Mouse (Mus musculus): ENCODE data around the gene Orm3. TPM values are rescaled to one million over a fixed set of nuclear protein-coding genes. Genes with fewer than 3 reads are reported as not detected.

The Orm3 gene
- polyA plus RNA-seq, 1 experiment from 2014 or later, result not detected

GRCm38 (mm10) chr4:63399691-63400270 is 43.8 kb downstream of the Orm3 start:
- peaks cover 67% of the 10 kb centered on the region for H3K4me1 ChIP-seq

DNA sequence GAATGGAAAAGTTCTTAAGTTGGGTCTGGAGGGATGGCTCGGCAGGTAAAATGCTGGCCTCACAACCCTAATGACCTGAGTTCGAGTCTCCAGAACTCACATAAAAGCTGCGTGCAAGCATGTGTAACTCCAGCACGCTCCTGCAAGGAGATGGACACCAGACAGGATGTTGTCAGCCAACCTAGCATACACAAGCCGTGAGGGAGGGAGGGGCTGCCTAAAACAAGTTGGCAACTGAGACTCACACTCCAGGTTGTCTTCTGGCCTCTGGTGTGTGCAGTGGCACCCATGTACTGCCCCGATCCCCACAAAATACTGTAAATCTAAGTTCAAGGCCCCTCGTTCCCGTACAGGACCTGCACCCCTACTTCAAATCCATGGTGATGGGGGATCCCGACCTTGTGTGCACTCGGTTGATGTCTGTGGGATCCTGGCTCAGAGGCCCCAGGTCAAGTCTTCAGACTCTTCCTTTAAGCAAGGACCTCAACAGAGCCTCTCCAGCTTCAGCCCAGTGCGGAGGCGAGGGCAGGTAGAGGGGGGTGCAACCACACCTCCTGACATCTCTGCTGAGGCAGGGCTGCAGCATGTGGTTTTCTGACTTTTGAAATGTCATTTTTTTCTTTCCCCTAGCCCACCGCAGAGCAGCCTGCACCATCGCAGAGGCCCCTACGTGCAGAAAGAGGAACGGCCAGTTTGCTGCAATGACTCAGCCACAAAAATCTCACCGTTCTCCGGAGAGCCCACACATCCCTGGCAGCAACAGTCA is 44.8 kb downstream of the Orm3 start:
- no peak for DNase-seq (ENCODE audit: low spot score)
- Histone ChIP-seq H3K36me3 (peaks cover 22% of the 10 kb centered on the region), H3K4me3 (no peak overlapping the region), H3K9me3 (replicated peaks) (no peaks in the 10 kb centered on the region), H3K27ac (peak overlapping the region; percentile 95), H3K27me3 (ENCODE audit: low read depth, poor library complexity, severe bottlenecking) (no peaks in the 10 kb centered on the region), H3K4me1 (peaks cover 76% of the 10 kb centered on the region)
- WGBS, result 91% methylated on average over 18 of the region's 18 CpGs

More at GRCm38 (mm10) chr4:63399691-63400270, 43.8 kb downstream of the Orm3 start:
- WGBS, result 62% methylated on average over 8 of the region's 8 CpGs
- no peak overlapping the region for H3K4me3 ChIP-seq
- no peaks in the 10 kb centered on the region for H3K9me3 ChIP-seq (replicated peaks)
- peak overlapping the region; percentile 66 for H3K27ac ChIP-seq
- peaks cover 32% of the 10 kb centered on the region for H3K36me3 ChIP-seq
- H3K27me3 ChIP-seq (ENCODE audit: low read depth, poor library complexity, severe bottlenecking), result no peaks in the 10 kb centered on the region
- no peak for DNase-seq (ENCODE audit: low spot score)

- H3K4me1 ChIP-seq, result peaks cover 80% of the 10 kb centered on the region
- H3K9me3 ChIP-seq (replicated peaks), result no peaks in the 10 kb centered on the region
- H3K27me3 ChIP-seq (ENCODE audit: low read depth, poor library complexity, severe bottlenecking), result no peaks in the 10 kb centered on the region
- peak overlapping the region; percentile 95; the same call in 1 of the 2 replicates for H3K27ac ChIP-seq
- WGBS, result 87% methylated on average over 6 of the region's 6 CpGs
- DNase-seq (ENCODE audit: low spot score), result no peak
- H3K36me3 ChIP-seq, result peaks cover 14% of the 10 kb centered on the region
- 0 out of 2 replicates have a peak overlapping the region, but pooled peaks have one; percentile 51 for H3K4me3 ChIP-seq
These were observed 45.7 kb downstream of the Orm3 start for GRCm38 (mm10) chr4:63401620-63402019.

DNA sequence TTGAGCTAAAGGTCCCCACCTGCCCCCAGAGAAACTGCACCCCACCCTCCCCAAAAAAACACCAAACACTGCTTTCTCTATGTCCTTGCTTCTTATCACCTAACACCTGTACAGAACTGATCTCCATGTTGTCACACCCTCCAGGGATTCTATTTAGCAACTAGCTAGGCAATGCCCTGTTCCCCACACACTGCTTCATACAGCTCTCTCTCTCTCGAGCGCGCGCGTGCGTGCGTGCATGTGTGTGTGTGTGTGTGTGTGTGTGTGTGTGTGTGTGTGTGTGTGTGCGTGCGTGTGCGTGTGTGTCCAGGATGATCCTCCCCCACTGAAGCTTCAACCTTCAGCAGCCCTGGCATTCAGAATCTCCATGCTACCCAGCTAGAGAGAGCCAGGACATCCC is 46.1 kb downstream of the Orm3 start:
- Histone ChIP-seq H3K4me3 (peak overlapping the region; percentile 51; the same call in 1 of the 2 replicates), H3K27ac (peak overlapping the region; percentile 95), H3K9me3 (replicated peaks) (no peaks in the 10 kb centered on the region), H3K4me1 (peaks cover 80% of the 10 kb centered on the region), H3K36me3 (peaks cover 10% of the 10 kb centered on the region), H3K27me3 (ENCODE audit: low read depth, poor library complexity, severe bottlenecking) (no peaks in the 10 kb centered on the region)
- 95% methylated on average over 10 of the region's 10 CpGs for WGBS
- no peak for DNase-seq (ENCODE audit: low spot score)

DNA sequence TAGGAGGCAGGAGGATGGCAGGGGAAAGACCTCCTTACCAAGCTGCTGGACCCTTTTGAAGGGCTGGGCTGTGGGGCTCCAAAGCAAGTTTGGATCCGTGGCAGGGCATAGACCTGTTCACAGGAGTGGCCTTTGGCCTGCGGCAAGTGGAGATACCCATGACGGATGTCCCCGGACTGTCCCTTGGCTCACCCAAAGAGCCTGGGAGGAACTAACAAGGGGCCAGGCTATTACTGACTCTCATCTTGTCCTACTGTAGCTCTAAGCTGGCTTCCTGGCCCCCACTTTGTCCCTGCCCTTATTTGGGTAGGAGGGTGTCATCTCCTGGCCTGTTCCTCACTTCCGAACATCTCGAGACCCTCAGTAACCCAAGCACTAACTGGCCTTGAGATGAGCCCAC is 46.6 kb downstream of the Orm3 start:
- Histone ChIP-seq H3K9me3 (replicated peaks) (no peaks in the 10 kb centered on the region), H3K4me3 (peak overlapping the region; percentile 51), H3K4me1 (peaks cover 80% of the 10 kb centered on the region), H3K27ac (peak overlapping the region; percentile 95), H3K27me3 (ENCODE audit: low read depth, poor library complexity, severe bottlenecking) (no peaks in the 10 kb centered on the region), H3K36me3 (peaks cover 5% of the 10 kb centered on the region)
- no peak for DNase-seq (ENCODE audit: low spot score)
- WGBS, result 66% methylated on average over 6 of the region's 6 CpGs

GRCm38 (mm10) chr4:63403040-63403959 is 47.3 kb downstream of the Orm3 start, which contains the start of gene Akna:
Gene Akna, minus strand, starts transcription at chr4:63403354.
- DNase-seq (ENCODE audit: low spot score), result peak; percentile 82
- Histone ChIP-seq H3K27me3 (ENCODE audit: low read depth, poor library complexity, severe bottlenecking) (no peaks in the 10 kb centered on the region), H3K9me3 (replicated peaks) (no peaks in the 10 kb centered on the region), H3K27ac (peak within 1 kb of the TSS; percentile 95), H3K4me1 (peaks cover 77% of the 10 kb centered on the region), H3K36me3 (no peaks in the 10 kb centered on the region), H3K4me3 (peak within 1 kb of the TSS; percentile 51)
- WGBS, result 14% methylated on average over 17 of the region's 17 CpGs

DNA sequence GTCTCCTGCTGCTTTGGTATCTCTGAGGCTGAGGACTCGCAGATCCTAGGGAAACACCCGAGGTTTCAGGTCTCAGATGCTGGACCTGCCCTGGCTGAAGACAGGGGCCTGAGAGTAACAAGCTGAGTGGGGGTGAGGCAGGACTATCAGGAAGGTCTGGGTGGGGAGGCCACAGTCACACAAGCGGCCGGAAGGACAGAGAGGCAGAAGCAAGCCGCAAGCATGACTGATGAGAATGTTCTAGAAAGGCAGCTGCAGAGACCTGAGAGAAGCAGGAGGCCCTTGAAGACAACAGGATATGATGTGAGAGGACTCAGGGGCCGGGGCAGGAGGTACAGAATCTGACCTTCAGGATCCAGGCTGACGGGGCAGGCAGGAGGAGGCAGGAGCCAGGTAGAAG is 48.2 kb downstream of the Orm3 start:
- 68% methylated on average over 7 of the region's 7 CpGs for WGBS
- H3K27ac ChIP-seq, result peak overlapping the region; percentile 95
- no peaks in the 10 kb centered on the region for H3K9me3 ChIP-seq (replicated peaks)
- H3K4me1 ChIP-seq, result peaks cover 76% of the 10 kb centered on the region
- H3K27me3 ChIP-seq (ENCODE audit: low read depth, poor library complexity, severe bottlenecking), result no peaks in the 10 kb centered on the region
- no peaks in the 10 kb centered on the region for H3K36me3 ChIP-seq
- no peak for DNase-seq (ENCODE audit: low spot score)
- no peak overlapping the region for H3K4me3 ChIP-seq

GRCm38 (mm10) chr4:63405051-63405450 is 49.1 kb downstream of the Orm3 start:
- H3K4me1 ChIP-seq, result peaks cover 76% of the 10 kb centered on the region
- H3K9me3 ChIP-seq (replicated peaks), result no peaks in the 10 kb centered on the region
- 39% methylated on average over 7 of the region's 7 CpGs for WGBS
- H3K27ac ChIP-seq, result peak overlapping the region; percentile 95
- H3K4me3 ChIP-seq, result no peak overlapping the region
- DNase-seq (ENCODE audit: low spot score), result no peak
- no peaks in the 10 kb centered on the region for H3K27me3 ChIP-seq (ENCODE audit: low read depth, poor library complexity, severe bottlenecking)
- no peaks in the 10 kb centered on the region for H3K36me3 ChIP-seq

DNA sequence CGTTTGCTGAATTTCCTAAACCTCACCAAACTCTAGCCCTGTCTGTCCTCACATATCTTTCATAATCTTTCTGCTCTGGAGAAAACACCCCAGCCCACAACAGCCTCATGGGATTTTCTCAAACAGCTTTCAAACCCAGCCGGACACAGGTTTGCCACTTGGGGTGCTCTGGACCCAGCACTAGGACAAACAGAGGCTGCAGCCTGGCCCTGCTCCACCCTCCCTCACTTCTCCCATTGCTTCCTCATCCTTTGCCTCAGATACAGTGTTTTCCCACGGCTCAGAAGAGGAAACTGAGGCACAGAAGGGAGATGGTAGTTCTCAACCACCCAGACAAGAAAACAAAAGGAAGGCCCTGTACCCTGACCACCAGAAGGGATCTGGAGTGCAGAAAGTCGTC is 49.7 kb downstream of the Orm3 start:
- Histone ChIP-seq H3K36me3 (no peaks in the 10 kb centered on the region), H3K27ac (peak overlapping the region; percentile 95; the same call in 1 of the 2 replicates), H3K27me3 (ENCODE audit: low read depth, poor library complexity, severe bottlenecking) (no peaks in the 10 kb centered on the region), H3K4me1 (peaks cover 80% of the 10 kb centered on the region), H3K4me3 (no peak overlapping the region), H3K9me3 (replicated peaks) (no peaks in the 10 kb centered on the region)
- no peak for DNase-seq (ENCODE audit: low spot score)
- 61% methylated on average over 4 of the region's 4 CpGs for whole genome bisulfite sequencing

DNA sequence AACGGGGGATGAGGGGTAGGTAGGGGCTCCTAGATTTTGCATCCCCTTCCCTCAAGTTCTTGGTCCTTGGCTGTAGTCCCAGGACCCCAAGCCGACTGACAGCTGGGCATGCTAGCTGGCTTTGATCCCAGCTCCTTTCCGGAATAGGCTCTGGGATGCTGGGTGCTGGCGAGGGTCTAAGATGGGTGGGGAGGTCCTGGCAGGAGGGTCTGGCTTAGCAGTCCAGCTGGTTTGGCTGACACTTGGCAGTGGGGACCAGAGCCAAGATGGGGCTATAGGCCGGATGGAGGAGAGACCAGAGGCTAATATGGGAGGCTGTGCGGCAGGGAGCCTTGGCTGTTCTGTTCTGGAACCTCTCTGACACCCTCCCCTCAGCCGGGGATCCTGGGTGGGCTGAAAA is 52.3 kb downstream of the Orm3 start:
- no peak for DNase-seq (ENCODE audit: low spot score)
- Histone ChIP-seq H3K9me3 (replicated peaks) (no peaks in the 10 kb centered on the region), H3K36me3 (no peaks in the 10 kb centered on the region), H3K27me3 (ENCODE audit: low read depth, poor library complexity, severe bottlenecking) (no peaks in the 10 kb centered on the region), H3K27ac (0 out of 2 replicates have a peak overlapping the region, but pooled peaks have one; percentile 0), H3K4me1 (peaks cover 57% of the 10 kb centered on the region), H3K4me3 (no peak overlapping the region)
- 71% methylated on average over 7 of the region's 7 CpGs for WGBS

- Histone ChIP-seq H3K36me3 (no peaks in the 10 kb centered on the region), H3K4me1 (peaks cover 53% of the 10 kb centered on the region), H3K27me3 (ENCODE audit: low read depth, poor library complexity, severe bottlenecking) (no peaks in the 10 kb centered on the region), H3K27ac (0 out of 2 replicates have a peak overlapping the region, but pooled peaks have one; percentile 0), H3K9me3 (replicated peaks) (no peaks in the 10 kb centered on the region), H3K4me3 (peak overlapping the region; percentile 75; the same call in 1 of the 2 replicates)
- WGBS, result 7% methylated on average over 8 of the region's 8 CpGs
- peak; percentile 74 for DNase-seq (ENCODE audit: low spot score)
These were observed 52.7 kb downstream of the Orm3 start for GRCm38 (mm10) chr4:63408649-63409048.
